Mouse (Mus musculus) G1E (cell line): Measurements from ENCODE around the gene Apoa1. TPM values are rescaled to one million over a fixed set of nuclear protein-coding genes. Genes with fewer than 3 reads are reported as not detected.

ENCODE experiments used
- ATAC-seq: 2 replicates; pipeline ENCODE4 v1.8.0; 2016; ENCODE audit warnings: mild to moderate bottlenecking; ENCODE audit not compliant: insufficient number of reproducible peaks, poor library complexity, low FRiP score, severe bottlenecking; ENCODE audit errors: extremely low read depth
- DNase-seq: peaks from one replicate; pipeline ENCODE4 v3.0.0; 2012; ENCODE audit warnings: low spot score
- H3K27me3 ChIP-seq: 2 replicates; pipeline ENCODE4 v1.6.1; 2012; ENCODE audit warnings: mild to moderate bottlenecking, low read length, inconsistent platforms; ENCODE audit not compliant: insufficient read depth
- H3K36me3 ChIP-seq: replicated peaks from 2 replicates; pipeline ENCODE3; 2012; ENCODE audit warnings: mild to moderate bottlenecking, inconsistent platforms
- H3K4me1 ChIP-seq: 2 replicates; pipeline ENCODE4 v1.6.1; 2012; ENCODE audit warnings: low read depth, low read length, inconsistent platforms, mixed read lengths; ENCODE audit not compliant: insufficient read depth
- H3K4me3 ChIP-seq: 2 replicates; pipeline ENCODE4 v1.5.1; 2012; ENCODE audit warnings: low read depth, mild to moderate bottlenecking, inconsistent platforms, low read length, moderate library complexity, mixed read lengths
- H3K9me3 ChIP-seq: replicated peaks from 2 replicates; pipeline ENCODE4 v1.6.1; 2012; ENCODE audit warnings: inconsistent platforms
- CTCF ChIP-seq: IDR thresholded peaks from 2 replicates; pipeline ENCODE4 v1.5.1; 2012; ENCODE audit warnings: low read depth, low read length, inconsistent platforms, mixed read lengths
- GATA1 ChIP-seq: IDR thresholded peaks from 2 replicates; pipeline ENCODE4 v1.6.1; 2012; ENCODE audit warnings: borderline replicate concordance, low read length, inconsistent platforms, mixed read lengths
- GATA2 ChIP-seq: IDR thresholded peaks from 2 replicates; pipeline ENCODE4 v1.6.1; 2012; ENCODE audit warnings: low read depth, low read length, inconsistent platforms, borderline replicate concordance
- POLR2AphosphoS5 ChIP-seq: IDR thresholded peaks from 2 replicates; pipeline ENCODE4 v1.6.1; 2012; ENCODE audit warnings: low read depth, low read length, inconsistent platforms; ENCODE audit not compliant: insufficient replicate concordance
- TAL1 ChIP-seq: conservative IDR thresholded peaks from 2 replicates; pipeline ENCODE4 v1.6.1; 2012; ENCODE audit warnings: low read depth, low read length, inconsistent platforms, mixed read lengths
- polyA plus RNA-seq: library from polyadenylated mRNA; stranded (reverse); fragments of >175 nt; gene quantifications from 2 replicates; pipeline ENCODE4 v1.2.3, GENCODE M21; 2012
- total RNA-seq, 2 experiments: library from RNA; stranded (forward) in 1 of 2; stranded (reverse) in 1 of 2; fragments of 200-1000 nt in 1 of 2; fragments of >200 nt in 1 of 2; fragmentation: Nextera tagmentation in 1 of 2; gene quantifications; 2 replicates each; pipeline ENCODE4 v1.2.3; 2014 to 2017

Apoa1 gene
- total and polyA plus RNA-seq, 3 experiments: 1.5 TPM; not detected in 2

DNA sequence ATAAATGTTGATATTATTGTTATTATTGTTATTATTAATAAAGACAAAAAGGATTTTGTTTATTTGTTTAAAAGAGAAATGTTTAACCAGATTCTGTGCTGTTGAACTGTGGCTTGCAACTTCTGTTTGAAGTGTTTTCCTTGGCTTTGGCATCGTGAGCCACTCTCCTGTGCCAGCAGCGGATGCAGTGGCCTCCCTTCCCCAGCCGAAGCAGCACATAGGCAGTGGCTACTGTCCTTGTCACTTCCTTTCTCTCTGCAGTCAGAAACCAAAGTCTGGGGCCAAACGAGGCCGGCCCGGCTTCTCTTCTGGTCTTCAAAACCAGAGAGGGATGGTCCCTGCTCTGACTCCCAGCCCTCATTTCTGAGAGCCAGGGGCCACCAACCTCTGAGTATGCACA is 5.3 kb upstream of the Apoa1 start:
- Histone ChIP-seq H3K4me1 (peaks cover 38% of the 10 kb centered on the region), H3K27me3 (0 out of 2 replicates have a peak, but pooled peaks cover under 1% of the 10 kb centered on the region), H3K9me3 (no peaks in the 10 kb centered on the region), H3K4me3 (no peak overlapping the region), H3K36me3 (peaks cover 67% of the 10 kb centered on the region)
- DNase-seq (no peak), ATAC-seq (no peak)
- TF ChIP-seq CTCF: no peak
- no peak for TF ChIP-seq GATA2
- TF ChIP-seq POLR2AphosphoS5: no peak
- no peak for TF ChIP-seq GATA1
- no peak for TF ChIP-seq TAL1

DNA sequence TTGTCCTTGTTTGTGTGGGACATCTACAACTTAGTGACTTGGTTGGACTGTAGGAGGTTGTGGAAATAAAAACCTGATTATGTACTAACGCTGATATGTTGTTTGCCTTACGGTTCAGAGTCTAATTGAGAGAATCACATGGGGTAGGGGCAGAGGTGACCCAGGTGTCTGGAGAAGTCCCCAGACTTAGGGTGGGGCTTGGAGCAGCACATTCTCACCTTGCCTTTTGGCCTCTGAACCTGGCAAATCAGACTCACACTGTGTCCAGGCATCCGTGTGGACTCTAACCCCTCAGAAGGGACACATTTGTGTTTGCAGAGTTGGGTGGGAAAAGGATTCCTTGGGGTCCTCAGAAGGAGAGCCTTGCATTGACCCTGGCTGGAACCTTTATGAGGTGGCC is 4.3 kb upstream of the Apoa1 start:
- peaks cover 9% of the 10 kb centered on the region; the same call in 1 of the 2 replicates for H3K27me3 ChIP-seq
- peaks cover 32% of the 10 kb centered on the region for H3K4me1 ChIP-seq
- no peak for TF ChIP-seq TAL1
- H3K4me3 ChIP-seq: no peak overlapping the region
- ATAC-seq: no peak
- peaks cover 62% of the 10 kb centered on the region for H3K36me3 ChIP-seq
- no peaks in the 10 kb centered on the region for H3K9me3 ChIP-seq
- DNase-seq: no peak

DNA sequence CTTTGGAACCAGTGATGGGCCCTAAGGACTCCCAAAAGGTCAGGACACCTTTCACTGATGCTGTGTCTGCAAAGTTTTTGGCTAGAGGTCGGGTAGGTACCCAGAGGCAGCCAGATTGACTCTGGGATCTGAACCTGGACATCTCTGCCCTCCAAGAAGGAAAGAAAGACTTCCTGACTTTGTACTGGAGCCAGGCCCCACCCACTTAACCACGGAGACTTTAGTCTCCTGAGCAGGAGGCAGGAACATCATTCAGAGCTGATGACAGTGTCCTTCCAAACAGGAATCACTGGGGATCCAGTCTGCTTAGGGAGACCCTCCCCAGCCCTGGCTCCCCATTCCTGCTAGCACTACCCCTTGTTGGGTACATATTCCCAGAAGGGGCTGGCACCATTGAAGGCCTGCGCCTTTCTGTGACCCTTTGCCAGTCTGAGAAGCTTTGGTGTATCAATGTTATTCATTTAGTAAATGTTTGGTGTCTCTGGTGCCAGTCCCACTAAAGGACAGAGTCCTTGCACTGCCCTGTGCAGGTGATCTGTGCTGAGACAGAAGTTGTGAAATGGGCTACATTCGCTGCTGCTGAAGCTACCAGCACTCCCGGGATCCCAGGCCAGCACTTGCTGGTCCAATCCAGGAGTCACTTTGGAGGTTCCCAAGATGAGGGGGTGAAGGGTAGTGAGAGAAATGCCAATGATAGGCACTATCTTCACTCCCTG is 3.3 kb upstream of the Apoa1 start:
- Histone ChIP-seq H3K4me3 (no peak overlapping the region), H3K4me1 (peaks cover 38% of the 10 kb centered on the region), H3K9me3 (no peaks in the 10 kb centered on the region), H3K36me3 (peaks cover 52% of the 10 kb centered on the region), H3K27me3 (peaks cover 19% of the 10 kb centered on the region)
- ATAC-seq: no peak
- no peak for TF ChIP-seq TAL1
- TF ChIP-seq GATA2: no peak
- TF ChIP-seq GATA1: no peak
- TF ChIP-seq CTCF: no peak
- TF ChIP-seq POLR2AphosphoS5: no peak
- DNase-seq: no peak

DNA sequence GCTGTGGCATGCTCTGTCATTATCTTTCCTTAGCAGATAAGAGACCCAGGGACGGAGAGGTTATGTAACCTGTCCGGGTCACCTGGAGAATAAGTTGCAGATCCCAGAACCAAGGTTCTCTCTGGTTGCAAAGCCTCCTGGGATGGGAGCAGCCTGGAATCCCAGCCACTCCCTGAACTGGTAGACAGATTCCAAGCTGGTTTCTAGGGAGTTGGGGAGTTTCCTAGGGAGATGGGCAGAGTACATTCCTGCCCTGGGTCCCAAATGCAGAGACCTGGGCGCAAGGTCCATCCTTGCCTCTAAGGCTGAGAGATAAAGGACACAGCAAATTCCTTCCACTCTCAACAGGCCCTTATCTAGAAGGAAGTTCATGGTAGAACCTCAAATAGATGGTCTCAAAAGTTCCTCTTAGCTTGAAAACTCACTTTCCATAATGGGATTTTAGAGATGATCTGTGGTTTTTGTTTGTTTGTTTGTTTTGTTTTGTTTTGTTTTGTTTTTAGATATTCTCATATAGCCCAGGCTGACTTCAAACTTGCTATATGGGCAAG is 1.2 kb upstream of the Apoa1 start:
- peaks cover 24% of the 10 kb centered on the region for H3K27me3 ChIP-seq
- peaks cover 48% of the 10 kb centered on the region for H3K4me1 ChIP-seq
- DNase-seq (no peak), ATAC-seq (no peak)
- TF ChIP-seq TAL1 (no peak), GATA1 (no peak), POLR2AphosphoS5 (no peak), GATA2 (no peak), CTCF (no peak)
- H3K9me3 ChIP-seq: no peaks in the 10 kb centered on the region
- no peak overlapping the region for H3K4me3 ChIP-seq
- H3K36me3 ChIP-seq: peaks cover 31% of the 10 kb centered on the region

DNA sequence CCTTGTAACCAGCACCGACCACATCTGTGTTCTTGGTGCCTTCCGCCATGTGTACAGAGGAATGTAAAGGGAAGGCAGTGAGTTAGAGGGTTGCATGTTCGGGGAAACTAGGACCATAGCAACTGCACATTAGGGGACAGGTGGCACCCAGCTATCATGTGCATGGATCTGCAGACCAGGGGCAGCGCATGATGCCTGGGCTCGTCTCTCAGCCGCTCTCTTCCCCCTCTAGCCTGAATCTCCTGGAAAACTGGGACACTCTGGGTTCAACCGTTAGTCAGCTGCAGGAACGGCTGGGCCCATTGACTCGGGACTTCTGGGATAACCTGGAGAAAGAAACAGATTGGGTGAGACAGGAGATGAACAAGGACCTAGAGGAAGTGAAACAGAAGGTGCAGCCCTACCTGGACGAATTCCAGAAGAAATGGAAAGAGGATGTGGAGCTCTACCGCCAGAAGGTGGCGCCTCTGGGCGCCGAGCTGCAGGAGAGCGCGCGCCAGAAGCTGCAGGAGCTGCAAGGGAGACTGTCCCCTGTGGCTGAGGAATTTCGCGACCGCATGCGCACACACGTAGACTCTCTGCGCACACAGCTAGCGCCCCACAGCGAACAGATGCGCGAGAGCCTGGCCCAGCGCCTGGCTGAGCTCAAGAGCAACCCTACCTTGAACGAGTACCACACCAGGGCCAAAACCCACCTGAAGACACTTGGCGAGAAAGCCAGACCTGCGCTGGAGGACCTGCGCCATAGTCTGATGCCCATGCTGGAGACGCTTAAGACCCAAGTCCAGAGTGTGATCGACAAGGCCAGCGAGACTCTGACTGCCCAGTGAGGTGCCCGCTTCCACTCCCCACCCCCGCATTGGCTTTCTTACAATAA is 1.4 kb downstream of the Apoa1 start:
- TF ChIP-seq GATA2 (no peak), CTCF (peak; percentile 50; the same call in 1 of the 2 replicates)
- peak overlapping the region; percentile 49; the same call in 1 of the 2 replicates for H3K4me3 ChIP-seq
- ATAC-seq (no peak), DNase-seq (peak; percentile 56)
- peaks cover 6% of the 10 kb centered on the region for H3K36me3 ChIP-seq
- H3K9me3 ChIP-seq: no peaks in the 10 kb centered on the region
- H3K4me1 ChIP-seq: peaks cover 65% of the 10 kb centered on the region
- H3K27me3 ChIP-seq: peaks cover 44% of the 10 kb centered on the region

GRCm38 (mm10) chr9:46230450-46230975 is 2.1 kb downstream of the Apoa1 start:
- no peak for ATAC-seq
- H3K4me1 ChIP-seq: peaks cover 62% of the 10 kb centered on the region
- H3K36me3 ChIP-seq: no peaks in the 10 kb centered on the region
- H3K4me3 ChIP-seq: peak overlapping the region; percentile 49; the same call in 1 of the 2 replicates
- no peaks in the 10 kb centered on the region for H3K9me3 ChIP-seq
- peaks cover 49% of the 10 kb centered on the region for H3K27me3 ChIP-seq
- no peak for TF ChIP-seq GATA1
- no peak for TF ChIP-seq CTCF
- no peak for TF ChIP-seq GATA2
- no peak for TF ChIP-seq POLR2AphosphoS5
- DNase-seq: no peak
